34 mouse cellular contexts compared by ENCODE assay signal in genomic region chr8:65194656-65195055, GRCm38 (mm10).
DNase-seq lines count a peak whose midpoint lies in the region; ATAC-seq and TF ChIP-seq lines count a peak whose summit lies in the region.
"Had no signal": no experiment of that assay in that cellular context is flagged by ENCODE, and none has a peak within 500 bp of the region (broad histone marks: within the 10 kb centered on the region; RNA-seq: fewer than 3 reads in every experiment).

No protein-coding gene starts in this region.

- TF ChIP-seq POLR2A in brain, embryonic 14.5 days (IDR thresholded peaks at IDR 0.05; ENCODE audit: borderline replicate concordance, extremely low read depth, insufficient read depth, insufficient read length, poor library complexity, severe bottlenecking), result no peak

- peak; percentile 97 for ATAC-seq in frontal cortex, adult (ENCODE audit: low TSS enrichment)
- no peak for ATAC-seq in intestine, embryonic 15.5 days
- ATAC-seq: forebrain, embryonic 15.5 days; hindbrain, postnatal 0 days; intestine, embryonic 16.5 days; liver, postnatal 0 days; midbrain, embryonic 16.5 days; Patski had no signal

- no peaks in the 10 kb centered on the region for H3K9me3 ChIP-seq in intestine, embryonic 15.5 days
- H3K9me3 ChIP-seq: embryonic facial prominence, embryonic 12.5 days; forebrain, embryonic 10.5 days; forebrain, embryonic 15.5 days; G1E; hindbrain, embryonic 12.5 days; limb, embryonic 13.5 days had no signal

- no peaks in the 10 kb centered on the region for H3K36me3 ChIP-seq in intestine, embryonic 15.5 days
- H3K36me3 ChIP-seq: embryonic facial prominence, embryonic 12.5 days; forebrain, embryonic 10.5 days; forebrain, embryonic 15.5 days; G1E; hindbrain, embryonic 12.5 days; limb, embryonic 13.5 days had no signal

- no peaks in the 10 kb centered on the region for H3K27me3 ChIP-seq in intestine, embryonic 15.5 days (replicated peaks)
- H3K27me3 ChIP-seq: CH12.LX; embryonic facial prominence, embryonic 12.5 days; forebrain, embryonic 15.5 days; hindbrain, embryonic 12.5 days; limb, embryonic 13.5 days had no signal

- TF ChIP-seq CTCF in left cerebral cortex, adult 2 months (IDR thresholded peaks at IDR 0.05), result no peak
- no peak for TF ChIP-seq CTCF in brain, embryonic 14.5 days (IDR thresholded peaks at IDR 0.05; ENCODE audit: borderline replicate concordance, extremely low read depth, insufficient read depth, insufficient read length)

- intact Hi-C loops in left cerebral cortex, adult 2 months (cut with DNase I), result loop anchor here (10.0 kb wide), 1 partner anchor 530 kb away; no protein-coding TSS in a partner anchor
- intact Hi-C loops in left cerebral cortex, postnatal 36 days (cut with DNase I), result no loop called here

- no peak overlapping the region for H3K9ac ChIP-seq in intestine, embryonic 15.5 days
- H3K9ac ChIP-seq: embryonic facial prominence, embryonic 12.5 days; forebrain, embryonic 15.5 days; hindbrain, embryonic 12.5 days; limb, embryonic 13.5 days; liver, postnatal 0 days had no signal

- no peak for DNase-seq in frontal cortex, postnatal 10 days (ENCODE audit: low spot score in 2 of 2)
- peak; percentile 28 for DNase-seq in left cerebral cortex, adult 11 months (ENCODE audit: low spot score)
- DNase-seq in left cerebral cortex, adult 2 months (ENCODE audit: extremely low spot score in 1 of 2, low spot score in 2 of 2), result no peak
- DNase-seq in brain, embryonic 14.5 days (ENCODE audit: low read depth), result peak; percentile 1
- DNase-seq in left cerebral cortex, postnatal 36 days (ENCODE audit: low spot score in 2 of 2), result peak; percentile 30 to 43
- no peak for DNase-seq in urinary bladder, adult 18-20 months (ENCODE audit: low spot score in 2 of 2)
- DNase-seq: adrenal gland, postnatal 10 days; cerebellum, adult 11-12 months; cerebellum, adult 9-11 months; embryo, embryonic 11 days; gastrocnemius, postnatal 36 days; heart, adult 18-20 months; heart, postnatal 36 days; kidney, adult 8-10 months; liver, postnatal 0 days; lung, postnatal 36 days; spleen, adult 18-20 months had no signal

- H3K27ac ChIP-seq in left cerebral cortex, adult 2 months, result no peak overlapping the region; the same call in 1 of the 2 replicates
- no peak overlapping the region for H3K27ac ChIP-seq in intestine, embryonic 15.5 days
- H3K27ac ChIP-seq: embryonic facial prominence, embryonic 12.5 days; forebrain, embryonic 10.5 days; forebrain, embryonic 15.5 days; hindbrain, embryonic 12.5 days; hindbrain, postnatal 0 days; kidney, postnatal 0 days; limb, embryonic 13.5 days had no signal

- no peaks in the 10 kb centered on the region for H3K4me1 ChIP-seq in intestine, embryonic 15.5 days (replicated peaks)
- H3K4me1 ChIP-seq: embryonic facial prominence, embryonic 12.5 days; forebrain, embryonic 10.5 days; forebrain, embryonic 15.5 days; hindbrain, embryonic 12.5 days; limb, embryonic 13.5 days had no signal

- H3K4me2 ChIP-seq in intestine, embryonic 15.5 days (replicated peaks), result no peak overlapping the region
- H3K4me2 ChIP-seq: embryonic facial prominence, embryonic 12.5 days; forebrain, embryonic 15.5 days; heart, embryonic 11.5 days; hindbrain, embryonic 12.5 days; limb, embryonic 13.5 days; liver, embryonic 11.5 days; midbrain, embryonic 11.5 days had no signal

- H3K4me3 ChIP-seq in left cerebral cortex, adult 2 months, result no peak overlapping the region
- no peak overlapping the region for H3K4me3 ChIP-seq in intestine, embryonic 15.5 days (replicated peaks)
- H3K4me3 ChIP-seq: embryonic facial prominence, embryonic 12.5 days; forebrain, embryonic 10.5 days; forebrain, embryonic 15.5 days; hindbrain, embryonic 12.5 days; limb, embryonic 13.5 days had no signal

Comparison
In these comparisons a context has a peak if more than half of its experiments do, and no peak if none do; other contexts are left out.
1. DNase-seq: peak in left cerebral cortex, adult 11 months (single experiment), brain, embryonic 14.5 days (single experiment) and left cerebral cortex, postnatal 36 days (2 of 2); none in frontal cortex, postnatal 10 days (0 of 2), left cerebral cortex, adult 2 months (0 of 2) and urinary bladder, adult 18-20 months (0 of 2).